Mouse (Mus musculus) neural tube, embryonic 15.5 days (tissue): ENCODE data around the gene Gm10309. TPM values are rescaled to one million over a fixed set of nuclear protein-coding genes. Genes with fewer than 3 reads are reported as not detected.

ENCODE experiments used
- ATAC-seq: fragments of 200-750 bp; cut with Nextera tagmentation; 2 replicates; pipeline ENCODE4 v1.8.0; 2017; ENCODE audit warnings: mild to moderate bottlenecking, moderate TSS enrichment, moderate library complexity; ENCODE audit not compliant: low FRiP score
- H3K27ac ChIP-seq: fragments of 300-500 bp; sonication (generic); replicated peaks from 2 replicates; pipeline ENCODE4 v1.5.1; 2015; ENCODE audit warnings: mild to moderate bottlenecking, inconsistent platforms
- H3K27me3 ChIP-seq: fragments of 300-500 bp; sonication (generic); replicated peaks from 2 replicates; pipeline ENCODE4 v1.6.1; 2015; ENCODE audit warnings: inconsistent platforms
- H3K36me3 ChIP-seq: fragments of 300-500 bp; sonication (generic); 2 replicates; pipeline ENCODE4 v1.6.1; 2015; ENCODE audit warnings: inconsistent platforms
- H3K4me1 ChIP-seq: fragments of 300-500 bp; sonication (generic); 2 replicates; pipeline ENCODE4 v1.6.1; 2015; ENCODE audit warnings: inconsistent platforms
- H3K4me2 ChIP-seq: fragments of 300-500 bp; sonication (generic); 2 replicates; pipeline ENCODE4 v1.6.1; 2015; ENCODE audit warnings: inconsistent platforms, mild to moderate bottlenecking, moderate library complexity
- H3K4me3 ChIP-seq: fragments of 300-500 bp; sonication (generic); replicated peaks from 2 replicates; pipeline ENCODE4 v1.5.1; 2015; ENCODE audit warnings: mild to moderate bottlenecking, inconsistent platforms
- H3K9ac ChIP-seq: fragments of 300-500 bp; sonication (generic); replicated peaks from 2 replicates; pipeline ENCODE4 v1.6.1; 2015; ENCODE audit warnings: mild to moderate bottlenecking, inconsistent platforms
- H3K9me3 ChIP-seq: fragments of 300-500 bp; sonication (generic); replicated peaks from 2 replicates; pipeline ENCODE4 v1.6.1; 2016; ENCODE audit warnings: inconsistent platforms
- WGBS: fragments of 180-500 bp; shearing (Covaris S2); methylation state at CpG from one replicate; pipeline ENCODE4 v1.1.7; 2015; ENCODE audit warnings: mixed read lengths; 5-methylcytosine and 5-hydroxymethylcytosine counted together
- polyA plus RNA-seq: library from polyadenylated mRNA; unstranded; fragments of >200 nt; fragmentation: Nextera tagmentation; extraction: Ambion mirVana; gene quantifications from 2 replicates; pipeline ENCODE4 v1.2.1, GENCODE M21; 2015

Gm10309 gene
- polyA plus RNA-seq, 1 experiment from 2014 or later = 0.46 TPM

- no peak for ATAC-seq
- Histone ChIP-seq H3K4me1 (peaks cover 9% of the 10 kb centered on the region), H3K27ac (no peak overlapping the region), H3K36me3 (no peaks in the 10 kb centered on the region), H3K27me3 (no peaks in the 10 kb centered on the region), H3K4me2 (no peak overlapping the region), H3K4me3 (no peak overlapping the region), H3K9me3 (no peaks in the 10 kb centered on the region), H3K9ac (no peak overlapping the region)
- WGBS = 82% methylated on average over 4 of the region's 4 CpGs
Observed at GRCm38 (mm10) chr17:86529411-86529810, 24.4 kb upstream of the Gm10309 start.

GRCm38 (mm10) chr17:86529003-86529402 is 24.0 kb upstream of the Gm10309 start:
- Histone ChIP-seq H3K4me3 (no peak overlapping the region), H3K36me3 (no peaks in the 10 kb centered on the region), H3K9ac (no peak overlapping the region), H3K4me1 (peaks cover 9% of the 10 kb centered on the region), H3K4me2 (no peak overlapping the region), H3K9me3 (no peaks in the 10 kb centered on the region), H3K27me3 (no peaks in the 10 kb centered on the region), H3K27ac (no peak overlapping the region)
- ATAC-seq = no peak
- 81% methylated on average over 10 of the region's 10 CpGs for WGBS

DNA sequence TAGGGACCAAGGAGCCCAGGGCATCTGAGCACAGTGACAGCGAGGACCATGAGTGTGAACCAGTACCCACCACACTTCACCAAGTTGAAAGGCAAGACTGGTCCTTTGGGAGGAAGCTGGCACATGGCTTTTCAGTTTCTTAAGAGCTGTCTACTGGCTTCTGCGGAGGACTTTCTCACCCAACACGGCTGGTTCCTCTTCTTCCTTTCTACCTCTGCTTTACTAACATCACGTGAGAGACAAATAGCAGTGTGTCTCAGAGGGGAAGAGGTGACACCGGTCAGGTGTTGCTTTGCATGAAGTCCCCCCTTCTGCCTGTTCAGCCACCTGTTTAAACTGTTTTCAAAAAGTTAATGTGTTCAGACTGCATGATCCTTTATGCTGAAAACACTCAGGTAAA is 22.3 kb upstream of the Gm10309 start:
- no peak for ATAC-seq
- no peaks in the 10 kb centered on the region for H3K27me3 ChIP-seq
- H3K9ac ChIP-seq = no peak overlapping the region
- no peak overlapping the region for H3K4me2 ChIP-seq
- peaks cover 2% of the 10 kb centered on the region for H3K4me1 ChIP-seq
- H3K36me3 ChIP-seq = no peaks in the 10 kb centered on the region
- no peak overlapping the region for H3K4me3 ChIP-seq
- WGBS = 87% methylated on average over 5 of the region's 5 CpGs
- H3K9me3 ChIP-seq = no peaks in the 10 kb centered on the region
- no peak overlapping the region for H3K27ac ChIP-seq

DNA sequence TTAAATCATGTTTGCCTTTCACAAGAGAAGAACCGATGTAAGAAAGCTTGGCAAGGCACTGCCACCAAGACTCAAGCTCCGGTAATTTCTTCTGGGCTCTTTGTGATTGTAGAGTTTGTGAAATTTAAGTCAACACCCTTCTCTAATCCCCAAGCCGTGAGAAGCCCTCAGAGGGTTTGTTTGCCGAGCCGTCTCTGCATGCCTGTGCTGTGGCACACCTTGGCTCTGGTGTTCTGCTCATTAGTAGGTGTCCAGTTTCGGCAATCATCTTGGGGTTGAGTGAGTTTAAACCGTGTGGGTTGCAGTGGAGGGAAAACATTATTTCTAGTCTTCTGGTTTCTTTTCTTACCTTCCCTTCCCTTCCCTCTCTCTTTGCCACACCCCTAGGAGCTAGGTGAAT is 21.0 kb upstream of the Gm10309 start:
- no peak for ATAC-seq
- Histone ChIP-seq H3K27ac (no peak overlapping the region), H3K27me3 (no peaks in the 10 kb centered on the region), H3K4me2 (no peak overlapping the region), H3K4me3 (no peak overlapping the region), H3K9me3 (no peaks in the 10 kb centered on the region), H3K9ac (no peak overlapping the region), H3K4me1 (no peaks in the 10 kb centered on the region; the same call in 1 of the 2 replicates), H3K36me3 (no peaks in the 10 kb centered on the region)
- 86% methylated on average over 7 of the region's 7 CpGs for WGBS

DNA sequence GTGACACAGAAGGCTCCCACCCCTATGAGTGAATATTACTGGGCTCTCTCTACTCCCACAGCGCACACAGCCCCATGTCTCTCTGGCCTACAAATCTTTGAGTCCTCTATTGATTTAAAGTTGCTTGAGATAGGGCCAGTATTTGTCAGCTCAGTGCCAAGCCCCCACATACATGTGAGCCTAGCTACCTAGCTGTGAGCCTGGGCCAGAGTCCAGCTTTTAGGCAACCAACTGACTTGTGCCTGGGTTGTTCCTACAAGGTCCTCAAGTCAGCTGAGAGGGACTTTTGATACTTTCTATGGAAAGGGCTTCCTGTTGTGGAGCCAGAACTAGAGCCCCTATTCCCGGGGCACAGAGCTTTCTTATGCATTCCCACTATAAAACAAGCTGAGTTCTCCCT is 20.0 kb upstream of the Gm10309 start:
- H3K4me2 ChIP-seq = no peak overlapping the region
- no peak overlapping the region for H3K4me3 ChIP-seq
- H3K27ac ChIP-seq = no peak overlapping the region
- 85% methylated on average over 2 of the region's 2 CpGs for WGBS
- H3K9me3 ChIP-seq = no peaks in the 10 kb centered on the region
- ATAC-seq = no peak
- H3K27me3 ChIP-seq = no peaks in the 10 kb centered on the region
- H3K36me3 ChIP-seq = no peaks in the 10 kb centered on the region
- no peaks in the 10 kb centered on the region; the same call in 1 of the 2 replicates for H3K4me1 ChIP-seq
- H3K9ac ChIP-seq = no peak overlapping the region

DNA sequence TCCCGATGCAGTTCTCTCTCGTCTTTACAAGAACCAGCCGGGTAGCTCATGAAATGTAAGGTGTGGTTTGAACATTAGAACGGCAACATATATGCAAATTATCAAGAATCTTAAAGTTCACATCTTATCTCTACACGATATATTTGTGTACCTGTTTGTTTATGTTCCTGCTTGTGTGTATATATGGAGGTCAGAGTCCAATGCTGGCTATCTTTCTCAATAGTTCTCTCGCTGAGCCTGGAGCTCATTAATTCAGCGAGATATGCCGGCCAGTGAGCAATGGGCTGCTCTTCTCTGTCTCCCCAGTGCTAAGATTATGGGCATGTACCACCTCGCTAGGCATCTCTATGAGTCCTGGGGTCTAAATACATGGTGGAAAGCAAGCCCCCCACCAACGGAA is 18.8 kb upstream of the Gm10309 start:
- Histone ChIP-seq H3K9me3 (no peaks in the 10 kb centered on the region), H3K27ac (no peak overlapping the region), H3K4me3 (no peak overlapping the region), H3K9ac (no peak overlapping the region), H3K4me2 (no peak overlapping the region), H3K36me3 (no peaks in the 10 kb centered on the region), H3K4me1 (no peaks in the 10 kb centered on the region), H3K27me3 (no peaks in the 10 kb centered on the region)
- 94% methylated on average over 10 of the region's 10 CpGs for WGBS
- ATAC-seq = no peak

GRCm38 (mm10) chr17:86523374-86523773 is 18.3 kb upstream of the Gm10309 start:
- 88% methylated on average over 3 of the region's 3 CpGs for WGBS
- Histone ChIP-seq H3K27ac (no peak overlapping the region), H3K27me3 (no peaks in the 10 kb centered on the region), H3K4me3 (no peak overlapping the region), H3K4me1 (no peaks in the 10 kb centered on the region), H3K9ac (no peak overlapping the region), H3K4me2 (no peak overlapping the region), H3K36me3 (no peaks in the 10 kb centered on the region), H3K9me3 (no peaks in the 10 kb centered on the region)
- no peak for ATAC-seq

DNA sequence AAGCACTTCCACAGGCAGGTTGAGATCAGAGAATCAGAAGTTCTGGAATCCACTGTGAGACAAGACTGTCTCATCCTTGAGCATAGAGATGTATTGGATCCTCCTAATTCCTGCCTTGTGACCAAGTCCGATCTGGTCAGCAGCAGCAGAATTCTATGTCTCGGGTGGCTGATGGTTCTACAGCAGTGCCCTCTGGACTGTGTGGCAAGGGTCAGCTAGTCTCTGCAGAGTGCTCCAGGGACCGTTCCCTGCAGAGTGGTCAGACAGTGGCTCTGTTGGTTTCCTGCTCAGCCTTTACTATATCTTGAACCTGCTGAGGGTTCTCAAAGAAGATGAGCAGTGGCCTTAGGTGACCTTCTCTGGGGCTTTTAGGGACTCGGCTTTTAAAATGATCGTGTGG is 17.6 kb upstream of the Gm10309 start:
- Histone ChIP-seq H3K4me1 (no peaks in the 10 kb centered on the region), H3K9ac (no peak overlapping the region), H3K27me3 (no peaks in the 10 kb centered on the region), H3K27ac (no peak overlapping the region), H3K9me3 (no peaks in the 10 kb centered on the region), H3K4me2 (no peak overlapping the region), H3K36me3 (no peaks in the 10 kb centered on the region), H3K4me3 (no peak overlapping the region)
- ATAC-seq = no peak
- WGBS = 92% methylated on average over 5 of the region's 5 CpGs

GRCm38 (mm10) chr17:86521252-86521651 is 16.2 kb upstream of the Gm10309 start:
- no peaks in the 10 kb centered on the region for H3K27me3 ChIP-seq
- no peak for ATAC-seq
- no peaks in the 10 kb centered on the region for H3K36me3 ChIP-seq
- H3K4me2 ChIP-seq = no peak overlapping the region
- no peaks in the 10 kb centered on the region for H3K4me1 ChIP-seq
- H3K9me3 ChIP-seq = no peaks in the 10 kb centered on the region
- H3K4me3 ChIP-seq = no peak overlapping the region
- WGBS = 96% methylated on average over 11 of the region's 11 CpGs
- H3K9ac ChIP-seq = no peak overlapping the region
- H3K27ac ChIP-seq = no peak overlapping the region

GRCm38 (mm10) chr17:86518604-86519003 is 13.6 kb upstream of the Gm10309 start:
- Histone ChIP-seq H3K9ac (no peak overlapping the region), H3K4me1 (no peaks in the 10 kb centered on the region), H3K4me3 (no peak overlapping the region), H3K27ac (no peak overlapping the region), H3K36me3 (no peaks in the 10 kb centered on the region), H3K4me2 (no peak overlapping the region), H3K9me3 (no peaks in the 10 kb centered on the region), H3K27me3 (no peaks in the 10 kb centered on the region)
- ATAC-seq = no peak
- WGBS = 90% methylated on average over 7 of the region's 7 CpGs

DNA sequence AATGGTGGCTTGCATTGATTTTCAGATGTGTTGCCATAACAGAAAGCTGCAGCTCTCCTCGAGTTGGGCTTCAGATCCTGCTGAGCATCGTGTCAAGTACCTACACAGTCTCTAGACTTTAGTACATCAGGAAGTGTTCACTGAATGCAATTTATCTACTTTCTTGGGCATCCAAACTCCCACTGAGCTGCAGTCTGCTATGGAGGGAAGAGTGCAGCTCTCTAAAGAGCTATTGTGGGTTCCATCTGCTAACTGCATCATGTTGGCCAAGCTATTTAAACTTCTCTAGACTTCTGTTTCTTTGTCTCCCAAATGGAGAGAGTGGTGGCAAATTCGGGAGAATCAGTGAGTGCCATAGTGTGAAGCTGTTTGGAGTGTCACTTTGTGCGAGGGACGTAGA is 11.6 kb upstream of the Gm10309 start:
- no peak overlapping the region for H3K4me2 ChIP-seq
- WGBS = 83% methylated on average over 5 of the region's 5 CpGs
- no peaks in the 10 kb centered on the region for H3K36me3 ChIP-seq

GRCm38 (mm10) chr17:86514974-86515620 is 10.1 kb upstream of the Gm10309 start:
- no peaks in the 10 kb centered on the region for H3K4me1 ChIP-seq
- H3K27me3 ChIP-seq = no peaks in the 10 kb centered on the region
- no peak for ATAC-seq
- 0 out of 2 replicates have a peak, but pooled peaks cover 2% of the 10 kb centered on the region for H3K36me3 ChIP-seq
- 82% methylated on average over 13 of the region's 13 CpGs for WGBS
- H3K4me3 ChIP-seq = no peak overlapping the region
- H3K27ac ChIP-seq = no peak overlapping the region
- no peaks in the 10 kb centered on the region for H3K9me3 ChIP-seq
- H3K4me2 ChIP-seq = no peak overlapping the region
- H3K9ac ChIP-seq = no peak overlapping the region

More for the DNA sequence above, 11.6 kb upstream of the Gm10309 start:
- no peaks in the 10 kb centered on the region for H3K9me3 ChIP-seq
- ATAC-seq = no peak
- H3K9ac ChIP-seq = no peak overlapping the region
- no peak overlapping the region for H3K27ac ChIP-seq
- no peak overlapping the region for H3K4me3 ChIP-seq
- no peaks in the 10 kb centered on the region for H3K4me1 ChIP-seq
- no peaks in the 10 kb centered on the region for H3K27me3 ChIP-seq
